40 mouse cellular contexts compared by ENCODE assay signal in the genomic region with DNA sequence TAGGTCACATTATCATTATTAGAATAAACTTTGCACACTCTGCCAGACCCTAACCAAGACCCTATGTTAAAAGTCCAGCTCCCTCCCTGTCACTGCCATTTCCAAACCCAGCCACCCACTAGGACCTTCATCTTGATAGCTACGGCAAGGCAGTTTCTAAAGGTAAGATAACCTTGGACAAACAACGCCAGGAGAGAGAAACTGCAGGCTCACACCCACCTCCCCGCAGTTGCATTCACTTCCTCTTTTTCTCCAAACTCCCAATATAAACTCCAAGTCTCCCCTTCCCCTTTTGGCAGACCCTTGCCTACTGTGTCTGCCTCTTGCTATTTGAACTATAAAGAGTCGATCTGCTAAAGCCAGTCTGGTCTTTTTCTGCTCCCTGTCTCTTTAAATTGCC. TPM values are rescaled to one million over a fixed set of nuclear protein-coding genes. Genes with fewer than 3 reads are reported as not detected.
DNase-seq lines count a peak whose midpoint lies in the region; ATAC-seq and TF ChIP-seq lines count a peak whose summit lies in the region.
"Had no signal": no experiment of that assay in that cellular context is flagged by ENCODE, and none has a peak within 500 bp of the region (broad histone marks: within the 10 kb centered on the region; RNA-seq: fewer than 3 reads in every experiment).

No protein-coding gene starts in this region.

- no peaks in the 10 kb centered on the region for H3K79me2 ChIP-seq in heart, adult 2 months (replicated peaks; ENCODE audit: control insufficient read depth, insufficient read depth, low read length)

- TF ChIP-seq CTCF in heart, adult 2 months (IDR thresholded peaks at IDR 0.05) = no peak

- intact Hi-C loops in heart, adult 2 months (cut with DNase I) = no loop called here

- no peaks in the 10 kb centered on the region for H3K36me3 ChIP-seq in heart, embryonic 10.5 days
- H3K36me3 ChIP-seq in heart, adult 2 months (ENCODE audit: control insufficient read depth, insufficient read depth, low read length) = no peaks in the 10 kb centered on the region

- peak; percentile 25 for DNase-seq in heart, embryonic 10.5 days (ENCODE audit: low spot score)
- DNase-seq in heart, adult 2 months = no peak
- peak; percentile 30 for DNase-seq in A20 (ENCODE audit: low read depth, low spot score)
- DNase-seq in spleen, adult 12 weeks (ENCODE audit: low spot score) = no peak
- DNase-seq: adrenal gland, adult 8-10 months; cerebellum, adult 8-10 months; cerebellum, postnatal 25 days; gastrocnemius, postnatal 25 days; heart, postnatal 14 days; kidney, adult 8-10 months; kidney, postnatal 10 days; lung, adult 2 months; lung, postnatal 10 days; right cerebral cortex, adult 18-20 months; thymus, postnatal 4 days had no signal

- peak; percentile 83 for ATAC-seq in common myeloid progenitor, adult 5-6 weeks (replicated peaks; ENCODE audit: low read depth, poor library complexity, severe bottlenecking)
- peak; percentile 75 for ATAC-seq in megakaryocyte, adult 5-6 weeks (ENCODE audit: poor library complexity, severe bottlenecking)
- ATAC-seq in activated CD4-positive, CD25-positive, alpha-beta regulatory T cell, adult 4 months = no peak
- ATAC-seq: forebrain, embryonic 14.5 days; midbrain, embryonic 16.5 days had no signal

- no peak overlapping the region for H3K9ac ChIP-seq in heart, adult 2 months (ENCODE audit: low read depth, low read length)
- H3K9ac ChIP-seq: hindbrain, embryonic 14.5 days had no signal

- no peaks in the 10 kb centered on the region for H3K27me3 ChIP-seq in heart, embryonic 10.5 days (ENCODE audit: insufficient read depth, poor library complexity, severe bottlenecking)
- H3K27me3 ChIP-seq in heart, adult 2 months (ENCODE audit: control insufficient read depth, insufficient read depth, low read length) = no peaks in the 10 kb centered on the region

- no peaks in the 10 kb centered on the region; the same call in 1 of the 2 replicates for H3K9me3 ChIP-seq in heart, embryonic 10.5 days

- no peak overlapping the region for H3K4me3 ChIP-seq in heart, embryonic 10.5 days
- no peak overlapping the region for H3K4me3 ChIP-seq in heart, adult 2 months

- no peak for TF ChIP-seq EP300 in heart, adult 2 months (IDR thresholded peaks at IDR 0.05; ENCODE audit: insufficient read depth, low read depth, low read length)

- H3K27ac ChIP-seq in heart, embryonic 10.5 days = no peak overlapping the region
- no peak overlapping the region for H3K27ac ChIP-seq in heart, adult 2 months
- H3K27ac ChIP-seq: hindbrain, embryonic 14.5 days; macrophage had no signal

- 49% methylated on average over 4 of the region's 4 CpGs for whole genome bisulfite sequencing in heart, embryonic 10.5 days
- WGBS in heart, adult 2 months = 47% methylated on average over 4 of the region's 4 CpGs

- peaks cover 4% of the 10 kb centered on the region; the same call in 1 of the 2 replicates for H3K4me1 ChIP-seq in heart, embryonic 10.5 days
- no peaks in the 10 kb centered on the region; the same call in 1 of the 2 replicates for H3K4me1 ChIP-seq in heart, adult 2 months (ENCODE audit: control insufficient read depth, insufficient read depth, low read length)

- TF ChIP-seq POLR2A in heart, adult 2 months (IDR thresholded peaks at IDR 0.05; ENCODE audit: insufficient read depth, low read depth, low read length) = no peak

RNA-seq across cellular contexts. Expression of a gene that starts 28.7 kb away (rescaled TPM):
- polyA plus RNA-seq in heart, embryonic 10.5 days (2016; fragmentation: Nextera tagmentation; extraction: Ambion mirVana) = 19.4 and 27.1 TPM in 2 replicates
- total RNA-seq in heart, adult 2 months (2021) = 10 to 100 TPM; 20.0 to 21.6 TPM
- 10.4 and 17.9 TPM in 2 replicates for polyA plus RNA-seq in heart, adult 2 months (2012; rRNA removed)
- 16.5 and 25.4 TPM in 2 replicates for total RNA-seq in common myeloid progenitor, adult 5-6 weeks (2017)
- total RNA-seq in megakaryocyte, adult 5-6 weeks (2015) = 16.7 and 17.0 TPM in 2 replicates
- total RNA-seq in megakaryocyte, adult 5-6 weeks (2017) = 26.3 and 28.6 TPM in 2 replicates
- 10 to 100 TPM; 23.2 to 30.5 TPM for polyA plus RNA-seq in activated CD4-positive, CD25-positive, alpha-beta regulatory T cell, adult 4 months (2017; shearing (Covaris generic))

RNA-seq across cellular contexts. Expression of a gene that starts 29.3 kb away (rescaled TPM):
- polyA plus RNA-seq in heart, embryonic 10.5 days (2016; fragmentation: Nextera tagmentation; extraction: Ambion mirVana) = not detected in 2 replicates
- not detected for total RNA-seq in heart, adult 2 months (2021)
- polyA plus RNA-seq in heart, adult 2 months (2012; rRNA removed) = not detected in 2 replicates
- not detected in 2 replicates for total RNA-seq in common myeloid progenitor, adult 5-6 weeks (2017)
- not detected in 2 replicates for total RNA-seq in megakaryocyte, adult 5-6 weeks (2015)
- total RNA-seq in megakaryocyte, adult 5-6 weeks (2017) = not detected in 2 replicates
- polyA plus RNA-seq in activated CD4-positive, CD25-positive, alpha-beta regulatory T cell, adult 4 months (2017; shearing (Covaris generic)) = not detected
- total RNA-seq: adrenal gland, adult 8-10 months; adrenal gland, postnatal 4 days; gastrocnemius, adult 18-20 months; gastrocnemius, postnatal 25 days; heart, adult 8-10 months; heart, postnatal 14 days; layer of hippocampus, postnatal 10 days; left cerebral cortex, adult 18-20 months; left cerebral cortex, postnatal 14 days; liver, adult 2 months; neutrophil, adult 5-6 weeks had no signal
- polyA plus RNA-seq: embryonic facial prominence, embryonic 11.5 days; forebrain, embryonic 14.5 days; frontal cortex, adult 2 months; heart, embryonic 14.5 days; hindbrain, embryonic 14.5 days; large intestine, adult 2 months; limb, embryonic 11.5 days; liver, adult 2 months; lung, adult 2 months; macrophage; midbrain, embryonic 11.5 days; midbrain, embryonic 16.5 days; neural tube, embryonic 11.5 days; spleen, adult 2 months; testis, adult 2 months; thymus, postnatal 0 days had no signal

RNA-seq across cellular contexts. Expression of a gene that starts 57.1 kb away (rescaled TPM):
- polyA plus RNA-seq in heart, embryonic 10.5 days (2016; fragmentation: Nextera tagmentation; extraction: Ambion mirVana) = 45.4 and 46.8 TPM in 2 replicates
- 10 to 100 TPM; 17.6 to 19.7 TPM for total RNA-seq in heart, adult 2 months (2021)
- polyA plus RNA-seq in heart, adult 2 months (2012; rRNA removed) = 14.1 and 24.1 TPM in 2 replicates
- total RNA-seq in common myeloid progenitor, adult 5-6 weeks (2017) = 37.8 and 40.9 TPM in 2 replicates
- total RNA-seq in megakaryocyte, adult 5-6 weeks (2015) = 29.7 and 34.2 TPM in 2 replicates
- total RNA-seq in megakaryocyte, adult 5-6 weeks (2017) = 42.2 and 58.8 TPM in 2 replicates
- 10 to 100 TPM; 37.4 to 44.5 TPM for polyA plus RNA-seq in activated CD4-positive, CD25-positive, alpha-beta regulatory T cell, adult 4 months (2017; shearing (Covaris generic))

Comparison
In these comparisons a context has a peak if more than half of its experiments do, and no peak if none do; other contexts are left out.
1. DNase-seq: peak in heart, embryonic 10.5 days (single experiment) and A20 (single experiment); none in heart, adult 2 months (0 of 2) and spleen, adult 12 weeks (single experiment).